In the genomic region with DNA sequence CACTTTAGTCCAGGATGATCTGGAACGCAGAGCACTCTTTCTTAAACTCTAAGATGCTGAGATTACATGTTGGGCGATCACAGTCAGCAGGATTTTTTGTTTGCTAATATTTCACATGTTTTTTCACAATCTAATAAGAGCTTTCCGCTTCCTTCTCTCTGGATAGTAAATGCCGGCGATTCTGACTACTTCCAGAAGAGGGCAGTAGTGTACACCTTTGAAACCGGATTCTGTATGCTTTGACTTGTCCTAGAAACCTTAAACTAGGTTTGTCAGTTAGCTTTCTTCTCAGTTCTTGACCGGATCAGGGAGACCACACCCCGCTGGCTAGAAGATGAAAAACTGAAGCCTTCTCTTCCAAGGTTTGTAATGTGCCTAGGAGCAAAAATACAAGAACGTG, we compare ENCODE assay signal across 8 mouse cellular contexts. TPM values are rescaled to one million over a fixed set of nuclear protein-coding genes. Genes with fewer than 3 reads are reported as not detected.
DNase-seq lines count a peak whose midpoint lies in the region.

No protein-coding gene starts in this region.

- DNase-seq in gastrocnemius, adult 18-20 months (ENCODE audit: low spot score) = peak; percentile 73
- DNase-seq in gastrocnemius, postnatal 14 days = no peak
- DNase-seq in 3T3-L1 (ENCODE audit: low read depth, low spot score) = peak; percentile 89
- DNase-seq in T-cell, adult 2 months (ENCODE audit: low spot score) = peak; percentile 53
- DNase-seq in embryo, embryonic 9.5 days (ENCODE audit: extremely low spot score) = peak; percentile 76
- DNase-seq in kidney, postnatal 4 days = peak; percentile 68 to 73
- peak; percentile 74 for DNase-seq in lung, postnatal 14 days
- DNase-seq in testis, postnatal 14 days (ENCODE audit: low spot score) = peak; percentile 33

- intact Hi-C loops in gastrocnemius, postnatal 14 days (cut with DNase I; ENCODE audit: low total_unique reads) = no loop called here

RNA-seq across cellular contexts. Expression of a gene that starts 11.6 kb away (rescaled TPM):
- total RNA-seq in gastrocnemius, adult 18-20 months (2021) = under 1 TPM; 0.11 to 0.74 TPM
- total RNA-seq in gastrocnemius, postnatal 14 days (2021) = under 1 TPM; 0.80 to 0.96 TPM

RNA-seq across cellular contexts. Expression of a gene that starts 50.0 kb away (rescaled TPM):
- 1 to 10 TPM; 4.4 to 5.0 TPM for total RNA-seq in gastrocnemius, adult 18-20 months (2021)
- 10 to 100 TPM in 1 of 2 experiments, 1 to 10 TPM in 1; 9.0 to 12.5 TPM for total RNA-seq in gastrocnemius, postnatal 14 days (2021)
